In genomic region chr15:102004189-102004588, GRCm38 (mm10) we compare ENCODE assay signal across 8 mouse cellular contexts. TPM values are rescaled to one million over a fixed set of nuclear protein-coding genes. Genes with fewer than 3 reads are reported as not detected.
DNase-seq lines count a peak whose midpoint lies in the region; ATAC-seq lines count a peak whose summit lies in the region.

TSS of gene Krt8 (minus strand) at chr15:102004482.

- H3K27me3 ChIP-seq in forebrain, embryonic 12.5 days: peaks cover 82% of the 10 kb centered on the region

- DNase-seq in adrenal gland, postnatal 10 days: no peak
- no peak for DNase-seq in adrenal gland, adult 8-10 months
- peak; percentile 85 for DNase-seq in kidney, postnatal 14 days
- DNase-seq in lung, postnatal 36 days: peak; percentile 84
- no peak for DNase-seq in right cerebral cortex, postnatal 36 days (ENCODE audit: low spot score in 2 of 2)

- H3K4me3 ChIP-seq in forebrain, embryonic 12.5 days (replicated peaks): peak within 1 kb of the TSS; percentile 30

- H3K9ac ChIP-seq in forebrain, embryonic 12.5 days: peak within 1 kb of the TSS; percentile 42; the same call in 1 of the 2 replicates

- H3K27ac ChIP-seq in forebrain, embryonic 12.5 days: no peak within 1 kb of the TSS

- no peaks in the 10 kb centered on the region for H3K36me3 ChIP-seq in forebrain, embryonic 12.5 days (replicated peaks)

- peak within 1 kb of the TSS; percentile 53 for H3K4me2 ChIP-seq in forebrain, embryonic 12.5 days

- 20% methylated on average over 11 of the region's 11 CpGs for WGBS in forebrain, embryonic 12.5 days

- H3K4me1 ChIP-seq in forebrain, embryonic 12.5 days: peaks cover 25% of the 10 kb centered on the region

- ATAC-seq in forebrain, embryonic 12.5 days (ENCODE audit: low FRiP score): no peak
- ATAC-seq in megakaryocyte, adult 5-6 weeks (ENCODE audit: poor library complexity, severe bottlenecking): no peak
- no peak for ATAC-seq in cerebellum, adult (ENCODE audit: insufficient number of reproducible peaks, low FRiP score, low TSS enrichment)

- no peaks in the 10 kb centered on the region for H3K9me3 ChIP-seq in forebrain, embryonic 12.5 days

RNA-seq across cellular contexts. Expression of gene Krt8, which starts in this region (rescaled TPM):
- total RNA-seq in adrenal gland, postnatal 10 days (2021): 10 to 100 TPM; 12.1 to 24.2 TPM
- 1 to 10 TPM in 2 of 4 experiments, under 1 TPM in 2; 0.49 to 1.3 (median 0.77) TPM for total RNA-seq in adrenal gland, adult 8-10 months (2022)
- 10.0 and 13.4 TPM in 2 replicates for polyA plus RNA-seq in forebrain, embryonic 12.5 days (2016; fragmentation: Nextera tagmentation; extraction: Ambion mirVana)
- total RNA-seq in megakaryocyte, adult 5-6 weeks (2015): not detected in 2 replicates
- total RNA-seq in megakaryocyte, adult 5-6 weeks (2017): not detected in 2 replicates

Comparison
In these comparisons a context has a peak if more than half of its experiments do, and no peak if none do; other contexts are left out.
1. RNA of gene Krt8 (total RNA-seq): 12.1 to 24.2 TPM in adrenal gland, postnatal 10 days; 0.49 to 1.3 TPM in adrenal gland, adult 8-10 months and not detected in megakaryocyte, adult 5-6 weeks; every median in the first group is over 4 times any median in the second.
2. DNase-seq: peak in kidney, postnatal 14 days (single experiment) and lung, postnatal 36 days (single experiment); none in adrenal gland, postnatal 10 days (single experiment), adrenal gland, adult 8-10 months (single experiment) and right cerebral cortex, postnatal 36 days (0 of 2).